Mouse (Mus musculus): ENCODE results near the gene Grk1. TPM values are rescaled to one million over a fixed set of nuclear protein-coding genes. Genes with fewer than 3 reads are reported as not detected.

Grk1 gene
- total and polyA plus RNA-seq, 3 experiments = not detected

- Histone ChIP-seq H3K9ac (ENCODE audit: insufficient read depth, low read depth) (no peak overlapping the region), H3K27me3 (replicated peaks) (peaks cover 62% of the 10 kb centered on the region), H3K4me1 (ENCODE audit: control insufficient read depth in 1 of 2, insufficient read depth in 2 of 2) (peaks cover 3 to 24% of the 10 kb centered on the region in 2 experiments), H3K4me2 (ENCODE audit: insufficient read depth, low read depth, poor library complexity, severe bottlenecking) (no peak overlapping the region), H3K27ac (ENCODE audit: insufficient read depth, low read depth) (no peak overlapping the region), H3K79me2 (replicated peaks; ENCODE audit: control insufficient read depth, extremely low read depth, insufficient read depth, poor library complexity, severe bottlenecking) (no peaks in the 10 kb centered on the region), H3K36me3 (replicated peaks in 1 of 2; ENCODE audit: control insufficient read depth in 1 of 2, insufficient read depth in 1 of 2, low read length in 1 of 2) (no peaks in the 10 kb centered on the region), H3K9me3 (replicated peaks; ENCODE audit: low read length) (no peaks in the 10 kb centered on the region), H3K4me3 (replicated peaks in 1 of 3; ENCODE audit: low read depth in 2 of 3, low read length in 2 of 3, poor library complexity in 1 of 3) (no peak overlapping the region)
- no peak for DNase-seq (ENCODE audit: extremely low read depth)
- no peak for TF ChIP-seq ZNF384 (IDR thresholded peaks at IDR 0.05; ENCODE audit: low read depth, low read length)
- TF ChIP-seq MAZ (IDR thresholded peaks at IDR 0.05; ENCODE audit: low read depth, low read length) = no peak
- TF ChIP-seq NELFE (IDR thresholded peaks at IDR 0.05; ENCODE audit: low read depth, low read length) = no peak
- no peak for TF ChIP-seq ELF1 (IDR thresholded peaks at IDR 0.05; ENCODE audit: low read depth, low read length)
- TF ChIP-seq CHD2 (IDR thresholded peaks at IDR 0.05; ENCODE audit: low read length) = no peak
- no peak for TF ChIP-seq USF2 (conservative IDR thresholded peaks at IDR 0.05; ENCODE audit: low read depth, low read length)
- TF ChIP-seq EP300 (IDR thresholded peaks at IDR 0.05; ENCODE audit: low read length) = no peak
- TF ChIP-seq UBTF (IDR thresholded peaks at IDR 0.05; ENCODE audit: low read depth, low read length) = no peak
- no peak for TF ChIP-seq E2F4 (IDR thresholded peaks at IDR 0.05; ENCODE audit: insufficient replicate concordance, low read depth, low read length)
- TF ChIP-seq GABPA (IDR thresholded peaks at IDR 0.05; ENCODE audit: insufficient replicate concordance, low read depth, low read length) = no peak
- TF ChIP-seq SMC3 (IDR thresholded peaks at IDR 0.05; ENCODE audit: low read depth, low read length) = no peak
- dilution Hi-C loops (cut with MboI; ENCODE audit: extremely low pct_ligation_motif_present, extremely low pct_unique_long_range_greater_than_20kb, low sequenced_read_pairs) = no loop called here
- in situ Hi-C loops (cut with MboI; ENCODE audit: low pct_ligation_motif_present, low pct_unique_long_range_greater_than_20kb, low sequenced_read_pairs) = loop anchor here (10.0 kb wide), 1 partner anchor 284 kb away; no protein-coding TSS in a partner anchor
Measured at GRCm38 (mm10) chr8:13461085-13461765, 56.3 kb downstream of the Grk1 start.

GRCm38 (mm10) chr8:13461843-13462242, 57.0 kb downstream of the Grk1 start:
- peak; percentile 55 for DNase-seq (ENCODE audit: extremely low read depth)
- dilution Hi-C loops (cut with MboI; ENCODE audit: extremely low pct_ligation_motif_present, extremely low pct_unique_long_range_greater_than_20kb, low sequenced_read_pairs) (no loop called here), in situ Hi-C loops (cut with MboI; ENCODE audit: low pct_ligation_motif_present, low pct_unique_long_range_greater_than_20kb, low sequenced_read_pairs) (loop anchor here (10.0 kb wide), 1 partner anchor 283 kb away; no protein-coding TSS in a partner anchor)
- H3K4me2 ChIP-seq (ENCODE audit: insufficient read depth, low read depth, poor library complexity, severe bottlenecking) = no peak overlapping the region
- no peak overlapping the region for H3K27ac ChIP-seq (ENCODE audit: insufficient read depth, low read depth)
- no peak for TF ChIP-seq MEF2A (IDR thresholded peaks at IDR 0.05; ENCODE audit: borderline replicate concordance, low read depth, low read length)
- TF ChIP-seq JUND (conservative IDR thresholded peaks at IDR 0.05; ENCODE audit: low read depth, low read length) = no peak
- peak; percentile 74 for TF ChIP-seq SMC3 (IDR thresholded peaks at IDR 0.05; ENCODE audit: low read depth, low read length)
- peak; percentile 52 to 80 for TF ChIP-seq CTCF (conservative IDR thresholded peaks at IDR 0.05 in 1 of 2, IDR thresholded peaks at IDR 0.05 in 1 of 2; ENCODE audit: low read depth in 2 of 2, low read length in 2 of 2)
- no peak for TF ChIP-seq POLR2A (IDR thresholded peaks at IDR 0.05; ENCODE audit: low read depth, low read length)
- TF ChIP-seq BHLHE40 (IDR thresholded peaks at IDR 0.05; ENCODE audit: low read depth, low read length) = no peak
- TF ChIP-seq TBP (conservative IDR thresholded peaks at IDR 0.05; ENCODE audit: low read depth, low read length) = no peak
- TF ChIP-seq TCF12 (IDR thresholded peaks at IDR 0.05; ENCODE audit: low read depth, low read length) = no peak
- no peak for TF ChIP-seq ZMIZ1 (IDR thresholded peaks at IDR 0.05; ENCODE audit: low read depth, low read length)
- no peak for TF ChIP-seq MXI1 (IDR thresholded peaks at IDR 0.05; ENCODE audit: low read depth, low read length)
- TF ChIP-seq RAD21 (IDR thresholded peaks at IDR 0.05; ENCODE audit: low read depth, low read length) = peak; percentile 37
- TF ChIP-seq MAZ (IDR thresholded peaks at IDR 0.05; ENCODE audit: low read depth, low read length) = no peak
- no peak for TF ChIP-seq RCOR1 (conservative IDR thresholded peaks at IDR 0.05; ENCODE audit: low read depth, low read length)
- no peaks in the 10 kb centered on the region for H3K9me3 ChIP-seq (replicated peaks; ENCODE audit: low read length)
- no peaks in the 10 kb centered on the region for H3K79me2 ChIP-seq (replicated peaks; ENCODE audit: control insufficient read depth, extremely low read depth, insufficient read depth, poor library complexity, severe bottlenecking)
- H3K4me3 ChIP-seq (replicated peaks in 1 of 3; ENCODE audit: low read depth in 2 of 3, low read length in 2 of 3, poor library complexity in 1 of 3) = no peak overlapping the region
- no peaks in the 10 kb centered on the region for H3K36me3 ChIP-seq (replicated peaks in 1 of 2; ENCODE audit: control insufficient read depth in 1 of 2, insufficient read depth in 1 of 2, low read length in 1 of 2)
- H3K4me1 ChIP-seq (ENCODE audit: control insufficient read depth in 1 of 2, insufficient read depth in 2 of 2) = peaks cover 3 to 24% of the 10 kb centered on the region in 2 experiments
- H3K9ac ChIP-seq (ENCODE audit: insufficient read depth, low read depth) = no peak overlapping the region
- H3K27me3 ChIP-seq (replicated peaks) = peaks cover 65% of the 10 kb centered on the region
